Mouse (Mus musculus) megakaryocyte, embryonic 14.5 days (primary cell): ENCODE data around the gene Bcdin3d.

Experiments
- FLI1 ChIP-seq: IDR thresholded peaks from 2 replicates; pipeline ENCODE4 v1.6.1; 2012; ENCODE audit warnings: low read length, inconsistent platforms, mixed read lengths
- GATA1 ChIP-seq: IDR thresholded peaks from 3 replicates; pipeline ENCODE4 v1.6.1; 2012; ENCODE audit warnings: mixed read lengths, low read length, inconsistent platforms, borderline replicate concordance

DNA sequence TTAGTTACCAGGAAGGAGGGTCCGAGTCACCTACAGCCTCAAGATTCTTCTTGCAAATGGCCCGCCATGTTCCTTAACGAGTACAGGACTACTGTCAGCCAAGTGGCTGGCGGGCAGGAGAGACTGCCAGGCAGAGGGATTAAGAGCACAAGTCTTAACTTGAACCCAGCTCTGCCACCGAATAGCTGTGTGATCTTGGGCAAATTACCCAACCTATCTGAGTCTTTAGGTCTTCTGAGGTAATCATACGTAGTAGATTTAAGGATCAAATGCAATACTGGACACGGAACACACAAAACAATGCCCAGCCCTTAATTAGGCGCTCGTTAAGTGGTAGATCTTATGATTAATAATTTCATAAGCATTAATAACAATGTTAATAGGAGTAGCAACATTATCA is 45.1 kb upstream of the Bcdin3d start:
- TF ChIP-seq GATA1 (no peak), FLI1 (no peak)
